Mouse (Mus musculus): ENCODE results near the gene Hsdl2. TPM values are rescaled to one million over a fixed set of nuclear protein-coding genes. Genes with fewer than 3 reads are reported as not detected.

Gene Hsdl2
- polyA plus RNA-seq, 1 experiment from 2014 or later: 23.1 TPM

- H3K27ac ChIP-seq (ENCODE audit: low read depth, low read length): no peak overlapping the region
- H3K9ac ChIP-seq (ENCODE audit: low read depth, low read length): no peak overlapping the region
- H3K9me3 ChIP-seq (ENCODE audit: control insufficient read depth): no peaks in the 10 kb centered on the region
- no peak for ATAC-seq
- H3K36me3 ChIP-seq (ENCODE audit: control insufficient read depth, insufficient read depth): no peaks in the 10 kb centered on the region
- no peaks in the 10 kb centered on the region for H3K4me1 ChIP-seq (replicated peaks; ENCODE audit: control insufficient read depth, insufficient read depth, low read length)
- no peak for TF ChIP-seq CTCF (IDR thresholded peaks at IDR 0.05; ENCODE audit: low read depth)
- H3K4me2 ChIP-seq (replicated peaks; ENCODE audit: low read depth): no peak overlapping the region
- no peaks in the 10 kb centered on the region for H3K27me3 ChIP-seq (replicated peaks; ENCODE audit: control insufficient read depth, insufficient read depth, low read length)
- H3K4me3 ChIP-seq (ENCODE audit: low read depth, low read length): no peak overlapping the region
- WGBS: 95% methylated on average over 1 of the region's 1 CpGs
Measured at GRCm38 (mm10) chr4:59587872-59588226, 6.5 kb downstream of the Hsdl2 start.

GRCm38 (mm10) chr4:59594614-59595013, 13.3 kb downstream of the Hsdl2 start:
- Histone ChIP-seq H3K9ac (ENCODE audit: low read depth, low read length) (no peak overlapping the region), H3K36me3 (ENCODE audit: control insufficient read depth, insufficient read depth) (peaks cover 7% of the 10 kb centered on the region; the same call in 1 of the 2 replicates), H3K4me2 (replicated peaks; ENCODE audit: low read depth) (no peak overlapping the region), H3K27me3 (replicated peaks; ENCODE audit: control insufficient read depth, insufficient read depth, low read length) (no peaks in the 10 kb centered on the region), H3K27ac (ENCODE audit: low read depth, low read length) (no peak overlapping the region), H3K4me3 (ENCODE audit: low read depth, low read length) (no peak overlapping the region), H3K4me1 (replicated peaks; ENCODE audit: control insufficient read depth, insufficient read depth, low read length) (no peaks in the 10 kb centered on the region), H3K9me3 (ENCODE audit: control insufficient read depth) (no peaks in the 10 kb centered on the region)
- 67% methylated on average over 2 of the region's 2 CpGs for WGBS
- no peak for TF ChIP-seq CTCF (IDR thresholded peaks at IDR 0.05; ENCODE audit: low read depth)
- no peak for ATAC-seq

GRCm38 (mm10) chr4:59596556-59596955, 15.2 kb downstream of the Hsdl2 start:
- no peak overlapping the region for H3K4me3 ChIP-seq (ENCODE audit: low read depth, low read length)
- no peaks in the 10 kb centered on the region for H3K27me3 ChIP-seq (replicated peaks; ENCODE audit: control insufficient read depth, insufficient read depth, low read length)
- no peak for TF ChIP-seq CTCF (IDR thresholded peaks at IDR 0.05; ENCODE audit: low read depth)
- H3K27ac ChIP-seq (ENCODE audit: low read depth, low read length): no peak overlapping the region
- no peaks in the 10 kb centered on the region for H3K9me3 ChIP-seq (ENCODE audit: control insufficient read depth)
- peaks cover 7% of the 10 kb centered on the region; the same call in 1 of the 2 replicates for H3K36me3 ChIP-seq (ENCODE audit: control insufficient read depth, insufficient read depth)
- no peak for ATAC-seq
- no peak overlapping the region for H3K4me2 ChIP-seq (replicated peaks; ENCODE audit: low read depth)
- WGBS: 83% methylated on average over 2 of the region's 2 CpGs
- H3K9ac ChIP-seq (ENCODE audit: low read depth, low read length): no peak overlapping the region
- H3K4me1 ChIP-seq (replicated peaks; ENCODE audit: control insufficient read depth, insufficient read depth, low read length): no peaks in the 10 kb centered on the region

- no peak for ATAC-seq
- H3K9ac ChIP-seq (ENCODE audit: low read depth, low read length): no peak overlapping the region
- no peaks in the 10 kb centered on the region for H3K9me3 ChIP-seq (ENCODE audit: control insufficient read depth)
- TF ChIP-seq CTCF (IDR thresholded peaks at IDR 0.05; ENCODE audit: low read depth): peak; percentile 43; the same call in 1 of the 2 replicates
- H3K4me1 ChIP-seq (replicated peaks; ENCODE audit: control insufficient read depth, insufficient read depth, low read length): no peaks in the 10 kb centered on the region
- H3K27ac ChIP-seq (ENCODE audit: low read depth, low read length): no peak overlapping the region
- H3K27me3 ChIP-seq (replicated peaks; ENCODE audit: control insufficient read depth, insufficient read depth, low read length): no peaks in the 10 kb centered on the region
- H3K4me3 ChIP-seq (ENCODE audit: low read depth, low read length): no peak overlapping the region
- no peaks in the 10 kb centered on the region; the same call in 1 of the 2 replicates for H3K36me3 ChIP-seq (ENCODE audit: control insufficient read depth, insufficient read depth)
- no peak overlapping the region for H3K4me2 ChIP-seq (replicated peaks; ENCODE audit: low read depth)
- 90% methylated on average over 4 of the region's 4 CpGs for WGBS
Measured at GRCm38 (mm10) chr4:59602704-59603103, 21.3 kb downstream of the Hsdl2 start.

GRCm38 (mm10) chr4:59604892-59605291, 23.5 kb downstream of the Hsdl2 start:
- Histone ChIP-seq H3K36me3 (ENCODE audit: control insufficient read depth, insufficient read depth) (no peaks in the 10 kb centered on the region; the same call in 1 of the 2 replicates), H3K27me3 (replicated peaks; ENCODE audit: control insufficient read depth, insufficient read depth, low read length) (no peaks in the 10 kb centered on the region), H3K4me3 (ENCODE audit: low read depth, low read length) (no peak overlapping the region), H3K9me3 (ENCODE audit: control insufficient read depth) (no peaks in the 10 kb centered on the region), H3K4me2 (replicated peaks; ENCODE audit: low read depth) (no peak overlapping the region), H3K4me1 (replicated peaks; ENCODE audit: control insufficient read depth, insufficient read depth, low read length) (no peaks in the 10 kb centered on the region), H3K27ac (ENCODE audit: low read depth, low read length) (no peak overlapping the region), H3K9ac (ENCODE audit: low read depth, low read length) (no peak overlapping the region)
- TF ChIP-seq CTCF (IDR thresholded peaks at IDR 0.05; ENCODE audit: low read depth): no peak
- no peak for ATAC-seq
- WGBS: 79% methylated on average over 3 of the region's 3 CpGs

GRCm38 (mm10) chr4:59605501-59605900, 24.1 kb downstream of the Hsdl2 start:
- Histone ChIP-seq H3K4me2 (replicated peaks; ENCODE audit: low read depth) (no peak overlapping the region), H3K9me3 (ENCODE audit: control insufficient read depth) (no peaks in the 10 kb centered on the region), H3K4me1 (replicated peaks; ENCODE audit: control insufficient read depth, insufficient read depth, low read length) (no peaks in the 10 kb centered on the region), H3K4me3 (ENCODE audit: low read depth, low read length) (no peak overlapping the region), H3K27ac (ENCODE audit: low read depth, low read length) (no peak overlapping the region), H3K9ac (ENCODE audit: low read depth, low read length) (no peak overlapping the region), H3K27me3 (replicated peaks; ENCODE audit: control insufficient read depth, insufficient read depth, low read length) (no peaks in the 10 kb centered on the region), H3K36me3 (ENCODE audit: control insufficient read depth, insufficient read depth) (no peaks in the 10 kb centered on the region)
- no peak for TF ChIP-seq CTCF (IDR thresholded peaks at IDR 0.05; ENCODE audit: low read depth)
- 97% methylated on average over 3 of the region's 3 CpGs for WGBS
- no peak for ATAC-seq

GRCm38 (mm10) chr4:59610411-59610810, 29.0 kb downstream of the Hsdl2 start:
- Histone ChIP-seq H3K4me3 (ENCODE audit: low read depth, low read length) (no peak overlapping the region), H3K9ac (ENCODE audit: low read depth, low read length) (no peak overlapping the region), H3K9me3 (ENCODE audit: control insufficient read depth) (no peaks in the 10 kb centered on the region), H3K4me2 (replicated peaks; ENCODE audit: low read depth) (no peak overlapping the region), H3K4me1 (replicated peaks; ENCODE audit: control insufficient read depth, insufficient read depth, low read length) (no peaks in the 10 kb centered on the region), H3K36me3 (ENCODE audit: control insufficient read depth, insufficient read depth) (no peaks in the 10 kb centered on the region), H3K27ac (ENCODE audit: low read depth, low read length) (no peak overlapping the region), H3K27me3 (replicated peaks; ENCODE audit: control insufficient read depth, insufficient read depth, low read length) (no peaks in the 10 kb centered on the region)
- no peak for ATAC-seq
- 63% methylated on average over 3 of the region's 3 CpGs for WGBS
- no peak for TF ChIP-seq CTCF (IDR thresholded peaks at IDR 0.05; ENCODE audit: low read depth)

Measured in intestine, postnatal 0 days (tissue).